Mouse (Mus musculus) intestine, embryonic 15.5 days (tissue): Measurements from ENCODE around the gene Sds. TPM values are rescaled to one million over a fixed set of nuclear protein-coding genes. Genes with fewer than 3 reads are reported as not detected.

Source experiments
- ATAC-seq: fragments of 200-750 bp; cut with Nextera tagmentation; 2 replicates; pipeline ENCODE4 v1.8.0; 2017; ENCODE audit warnings: moderate TSS enrichment, moderate library complexity
- H3K27ac ChIP-seq: fragments of 300-500 bp; sonication (generic); 2 replicates; pipeline ENCODE4 v1.5.1; 2015; ENCODE audit warnings: mild to moderate bottlenecking, inconsistent platforms
- H3K27me3 ChIP-seq: fragments of 300-500 bp; sonication (generic); replicated peaks from 2 replicates; pipeline ENCODE4 v1.6.1; 2015; ENCODE audit warnings: inconsistent platforms
- H3K36me3 ChIP-seq: fragments of 300-500 bp; sonication (generic); 2 replicates; pipeline ENCODE4 v1.6.1; 2015; ENCODE audit warnings: inconsistent platforms
- H3K4me1 ChIP-seq: fragments of 300-500 bp; sonication (generic); replicated peaks from 2 replicates; pipeline ENCODE4 v1.6.1; 2015; ENCODE audit warnings: inconsistent platforms
- H3K4me2 ChIP-seq: fragments of 300-500 bp; sonication (generic); replicated peaks from 2 replicates; pipeline ENCODE4 v1.6.1; 2015; ENCODE audit warnings: mild to moderate bottlenecking, inconsistent platforms
- H3K4me3 ChIP-seq: fragments of 300-500 bp; sonication (generic); replicated peaks from 2 replicates; pipeline ENCODE4 v1.5.1; 2015; ENCODE audit warnings: inconsistent platforms
- H3K9ac ChIP-seq: fragments of 300-500 bp; sonication (generic); 2 replicates; pipeline ENCODE4 v1.6.1; 2015; ENCODE audit warnings: inconsistent platforms
- H3K9me3 ChIP-seq: fragments of 300-500 bp; sonication (generic); 2 replicates; pipeline ENCODE4 v1.6.1; 2016; ENCODE audit warnings: inconsistent platforms
- whole genome bisulfite sequencing: fragments of 180-500 bp; shearing (Covaris S2); methylation state at CpG from one replicate; pipeline ENCODE4 v1.1.7; 2015; 5-methylcytosine and 5-hydroxymethylcytosine counted together
- polyA plus RNA-seq: library from polyadenylated mRNA; unstranded; fragments of >200 nt; fragmentation: Nextera tagmentation; extraction: Ambion mirVana; gene quantifications from 2 replicates; pipeline ENCODE4 v1.2.1, GENCODE M21; 2015

The Sds gene
- polyA plus RNA-seq, 1 experiment from 2014 or later = not detected

- H3K9ac ChIP-seq = no peak overlapping the region
- WGBS = 53% methylated on average over 15 of the region's 15 CpGs
- no peak for ATAC-seq
- H3K27me3 ChIP-seq = no peaks in the 10 kb centered on the region
- H3K4me2 ChIP-seq = 0 out of 2 replicates have a peak overlapping the region, but pooled peaks have one; percentile 4
- H3K27ac ChIP-seq = no peak overlapping the region
- H3K4me1 ChIP-seq = peaks cover 45% of the 10 kb centered on the region
- no peaks in the 10 kb centered on the region for H3K36me3 ChIP-seq
- H3K9me3 ChIP-seq = no peaks in the 10 kb centered on the region
- H3K4me3 ChIP-seq = no peak overlapping the region
These were observed 36.7 kb downstream of the Sds start for GRCm38 (mm10) chr5:120512911-120513555.

GRCm38 (mm10) chr5:120514031-120514677 lies 37.8 kb downstream of the Sds start:
- H3K9me3 ChIP-seq = no peaks in the 10 kb centered on the region
- no peak overlapping the region for H3K4me3 ChIP-seq
- no peak overlapping the region for H3K27ac ChIP-seq
- no peaks in the 10 kb centered on the region for H3K27me3 ChIP-seq
- no peak overlapping the region for H3K9ac ChIP-seq
- no peaks in the 10 kb centered on the region for H3K36me3 ChIP-seq
- ATAC-seq = no peak
- 79% methylated on average over 9 of the region's 9 CpGs for WGBS
- no peak overlapping the region for H3K4me2 ChIP-seq
- peaks cover 45% of the 10 kb centered on the region for H3K4me1 ChIP-seq

DNA sequence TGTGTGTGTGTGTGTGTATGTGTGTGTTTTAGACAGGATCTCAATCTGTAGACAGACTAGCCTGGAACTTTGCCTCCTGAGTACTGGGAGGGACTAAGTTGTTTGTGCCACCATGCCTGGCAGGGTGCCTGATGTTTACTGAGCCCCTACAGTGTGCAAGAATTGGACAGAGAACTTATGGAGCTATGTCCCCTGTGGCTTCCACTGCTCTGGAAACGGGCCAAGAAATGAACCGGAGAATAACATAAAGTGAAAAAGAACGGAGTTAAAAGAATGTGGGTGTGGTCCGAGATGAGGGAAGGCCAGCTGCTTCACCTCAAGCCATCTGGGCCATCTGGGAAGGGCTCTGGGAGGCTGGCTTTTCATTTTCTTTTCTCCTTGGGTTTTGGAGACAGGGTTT lies 38.4 kb downstream of the Sds start:
- Histone ChIP-seq H3K9me3 (no peaks in the 10 kb centered on the region), H3K4me3 (no peak overlapping the region), H3K9ac (no peak overlapping the region), H3K4me1 (peaks cover 45% of the 10 kb centered on the region), H3K4me2 (no peak overlapping the region), H3K27ac (peak overlapping the region; percentile 41; the same call in 1 of the 2 replicates), H3K27me3 (no peaks in the 10 kb centered on the region), H3K36me3 (no peaks in the 10 kb centered on the region)
- ATAC-seq = no peak; the same call in 1 of the 2 replicates
- 8% methylated on average over 4 of the region's 4 CpGs for WGBS

- no peaks in the 10 kb centered on the region for H3K36me3 ChIP-seq
- peak overlapping the region; percentile 41; the same call in 1 of the 2 replicates for H3K27ac ChIP-seq
- H3K4me1 ChIP-seq = peaks cover 45% of the 10 kb centered on the region
- H3K4me2 ChIP-seq = no peak overlapping the region
- 79% methylated on average over 7 of the region's 7 CpGs for WGBS
- no peak overlapping the region for H3K9ac ChIP-seq
- no peaks in the 10 kb centered on the region for H3K9me3 ChIP-seq
- ATAC-seq = no peak
- no peak overlapping the region for H3K4me3 ChIP-seq
- H3K27me3 ChIP-seq = no peaks in the 10 kb centered on the region
These were observed 39.1 kb downstream of the Sds start for GRCm38 (mm10) chr5:120515451-120515850.

- H3K36me3 ChIP-seq = no peaks in the 10 kb centered on the region
- no peaks in the 10 kb centered on the region for H3K27me3 ChIP-seq
- peaks cover 45% of the 10 kb centered on the region for H3K4me1 ChIP-seq
- ATAC-seq = no peak
- H3K4me3 ChIP-seq = no peak overlapping the region
- H3K9ac ChIP-seq = no peak overlapping the region
- 48% methylated on average over 15 of the region's 15 CpGs for WGBS
- no peaks in the 10 kb centered on the region for H3K9me3 ChIP-seq
- no peak overlapping the region for H3K27ac ChIP-seq
- no peak overlapping the region for H3K4me2 ChIP-seq
These were observed 40.1 kb downstream of the Sds start for GRCm38 (mm10) chr5:120516221-120516984.

DNA sequence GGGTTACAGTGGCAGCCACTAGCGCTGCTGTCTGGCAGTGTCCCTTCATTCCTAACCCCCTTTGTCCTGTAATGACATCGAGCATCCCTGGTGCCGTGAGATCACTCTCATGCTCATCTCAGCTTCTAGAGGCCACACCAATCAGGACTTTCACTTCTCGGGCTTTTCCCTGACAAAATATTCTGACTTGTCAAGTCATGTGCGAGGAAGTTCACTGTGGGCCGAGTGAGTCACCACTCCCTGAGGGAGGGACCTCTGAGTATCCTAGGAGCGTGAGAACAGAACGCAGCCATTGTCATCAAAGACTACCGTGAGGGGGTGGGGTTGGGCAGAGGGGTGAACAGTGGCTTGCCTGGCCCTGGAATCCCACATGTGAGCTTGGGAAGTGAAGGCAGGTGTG lies 41.2 kb downstream of the Sds start:
- no peak overlapping the region for H3K4me2 ChIP-seq
- no peaks in the 10 kb centered on the region for H3K9me3 ChIP-seq
- ATAC-seq = no peak
- peaks cover 38% of the 10 kb centered on the region for H3K4me1 ChIP-seq
- no peak overlapping the region for H3K27ac ChIP-seq
- WGBS = 55% methylated on average over 9 of the region's 9 CpGs
- no peak overlapping the region for H3K9ac ChIP-seq
- H3K4me3 ChIP-seq = no peak overlapping the region
- H3K27me3 ChIP-seq = no peaks in the 10 kb centered on the region
- peaks cover 2% of the 10 kb centered on the region; the same call in 1 of the 2 replicates for H3K36me3 ChIP-seq

DNA sequence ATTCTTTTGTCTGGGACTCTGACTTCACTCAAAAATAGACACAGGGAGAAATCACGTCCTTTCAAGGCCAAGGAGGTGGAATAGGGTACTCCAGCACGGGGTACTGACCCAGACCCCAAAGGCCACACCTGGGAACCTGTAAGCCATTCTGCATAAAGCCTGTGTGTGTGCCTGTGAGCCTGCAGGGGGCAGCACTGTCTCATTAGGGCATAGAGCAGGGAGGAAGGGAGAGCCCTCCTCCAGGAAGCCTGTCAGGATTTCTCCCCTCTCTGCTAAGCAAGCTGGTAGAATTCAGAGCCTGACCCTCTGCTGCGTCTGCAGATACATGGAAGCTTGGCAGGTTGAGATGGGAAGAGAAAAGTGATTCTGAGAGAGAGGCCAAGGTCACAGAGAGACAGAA lies 46.3 kb downstream of the Sds start:
- H3K4me2 ChIP-seq = no peak overlapping the region
- H3K4me1 ChIP-seq = peaks cover 2% of the 10 kb centered on the region
- no peak for ATAC-seq
- WGBS = 85% methylated on average over 3 of the region's 3 CpGs
- no peak overlapping the region for H3K9ac ChIP-seq
- H3K27ac ChIP-seq = no peak overlapping the region
- peaks cover 4% of the 10 kb centered on the region; the same call in 1 of the 2 replicates for H3K36me3 ChIP-seq
- H3K4me3 ChIP-seq = no peak overlapping the region
- H3K9me3 ChIP-seq = no peaks in the 10 kb centered on the region
- no peaks in the 10 kb centered on the region for H3K27me3 ChIP-seq

- Histone ChIP-seq H3K27me3 (no peaks in the 10 kb centered on the region), H3K4me2 (no peak overlapping the region), H3K4me1 (no peaks in the 10 kb centered on the region), H3K9ac (no peak overlapping the region), H3K9me3 (no peaks in the 10 kb centered on the region), H3K27ac (no peak overlapping the region), H3K4me3 (no peak overlapping the region), H3K36me3 (peaks cover 4% of the 10 kb centered on the region; the same call in 1 of the 2 replicates)
- ATAC-seq = no peak; the same call in 1 of the 2 replicates
- WGBS = 92% methylated on average over 2 of the region's 2 CpGs
These were observed 48.4 kb downstream of the Sds start for GRCm38 (mm10) chr5:120524736-120525135.

- ATAC-seq = peak; percentile 61; the same call in 1 of the 2 replicates
- Histone ChIP-seq H3K4me3 (no peak overlapping the region), H3K27ac (no peak overlapping the region), H3K27me3 (no peaks in the 10 kb centered on the region), H3K4me2 (no peak overlapping the region), H3K4me1 (no peaks in the 10 kb centered on the region), H3K36me3 (peaks cover 4% of the 10 kb centered on the region; the same call in 1 of the 2 replicates), H3K9me3 (no peaks in the 10 kb centered on the region), H3K9ac (no peak overlapping the region)
- WGBS = 35% methylated on average over 5 of the region's 5 CpGs
These were observed 49.4 kb downstream of the Sds start for GRCm38 (mm10) chr5:120525737-120526136.

DNA sequence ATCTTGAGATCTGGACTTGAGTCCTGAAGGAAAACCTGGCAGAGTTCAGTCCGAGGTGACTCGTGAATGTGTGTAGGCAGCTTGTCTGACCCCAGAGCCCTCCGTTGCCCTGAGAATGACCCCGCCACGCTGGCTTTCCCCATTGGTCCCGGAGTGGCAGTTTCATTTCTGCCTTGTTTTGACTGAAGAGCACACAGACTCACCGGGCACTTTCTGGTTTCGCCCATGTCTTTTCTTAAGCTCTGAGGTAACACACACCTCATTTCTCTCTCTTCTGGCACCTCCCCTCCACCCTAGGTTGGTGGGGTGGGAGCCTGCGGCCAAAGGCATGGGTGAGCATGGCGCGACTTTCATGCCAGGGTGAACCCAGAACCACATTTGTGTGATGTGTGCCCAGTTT lies 50.0 kb downstream of the Sds start:
- 53% methylated on average over 11 of the region's 11 CpGs for WGBS
- Histone ChIP-seq H3K36me3 (peaks cover 4% of the 10 kb centered on the region; the same call in 1 of the 2 replicates), H3K27ac (no peak overlapping the region), H3K9ac (no peak overlapping the region), H3K4me1 (no peaks in the 10 kb centered on the region), H3K27me3 (no peaks in the 10 kb centered on the region), H3K4me3 (no peak overlapping the region), H3K4me2 (no peak overlapping the region), H3K9me3 (no peaks in the 10 kb centered on the region)
- ATAC-seq = no peak

DNA sequence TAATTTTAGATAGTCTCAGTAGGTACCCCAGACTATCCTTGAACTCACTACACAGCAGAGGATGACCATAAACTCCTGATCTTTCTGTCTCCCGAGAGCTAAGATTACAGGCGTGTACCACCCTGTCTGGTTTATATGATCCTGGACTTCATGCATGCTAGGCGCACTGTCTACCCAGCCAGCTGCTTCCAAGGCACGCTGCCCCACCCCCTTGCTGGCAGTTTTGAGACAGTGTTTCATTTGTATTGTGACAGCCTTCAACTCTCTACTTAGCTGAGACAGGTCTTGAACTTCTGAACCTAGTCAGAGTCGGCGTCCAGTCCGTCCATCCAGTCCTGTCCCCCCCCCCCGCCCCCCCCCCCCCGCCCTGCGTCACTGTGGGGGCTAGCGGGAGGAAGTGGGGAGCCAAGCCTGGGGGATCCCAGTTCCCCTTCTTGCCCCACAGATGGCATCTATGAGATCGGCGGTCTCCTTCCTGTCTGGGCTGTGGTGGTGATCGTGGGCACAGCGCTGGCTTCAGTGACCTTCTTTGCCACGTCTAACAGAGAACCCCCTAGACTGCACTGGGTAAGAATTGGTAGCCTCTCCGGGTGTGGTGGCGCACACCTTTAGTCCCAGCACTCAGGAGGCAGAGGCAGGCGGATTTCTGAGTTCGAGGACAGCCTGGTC lies 51.1 kb downstream of the Sds start:
- no peak overlapping the region for H3K27ac ChIP-seq
- WGBS = 77% methylated on average over 18 of the region's 20 CpGs
- H3K4me2 ChIP-seq = no peak overlapping the region
- ATAC-seq = no peak
- H3K9ac ChIP-seq = no peak overlapping the region
- no peaks in the 10 kb centered on the region for H3K27me3 ChIP-seq
- H3K4me1 ChIP-seq = no peaks in the 10 kb centered on the region
- H3K36me3 ChIP-seq = peaks cover 3% of the 10 kb centered on the region; the same call in 1 of the 2 replicates
- no peaks in the 10 kb centered on the region for H3K9me3 ChIP-seq
- no peak overlapping the region for H3K4me3 ChIP-seq

GRCm38 (mm10) chr5:120531631-120532030 lies 55.3 kb downstream of the Sds start:
- WGBS = 80% methylated on average over 8 of the region's 8 CpGs
- Histone ChIP-seq H3K9me3 (no peaks in the 10 kb centered on the region), H3K4me3 (no peak overlapping the region), H3K9ac (no peak overlapping the region), H3K27me3 (no peaks in the 10 kb centered on the region), H3K4me2 (no peak overlapping the region), H3K4me1 (peaks cover 16% of the 10 kb centered on the region; the same call in 1 of the 2 replicates), H3K27ac (no peak overlapping the region), H3K36me3 (no peaks in the 10 kb centered on the region)
- no peak for ATAC-seq
